Mouse (Mus musculus) ovary, postnatal 36 days (tissue): ENCODE results near the gene Ifna9.
A peak's percentile ranks its signal among the peaks of the same experiment; 100 is the strongest.
"Not testable (repeated sequence)": the region's sequence is repeated elsewhere in the genome, so short reads cannot be mapped to it uniquely, and the experiment has no call there.

Source experiments
- DNase-seq: peaks from one replicate; pipeline ENCODE4 v3.0.0; 2022; ENCODE audit warnings: low spot score, mixed read lengths

Ifna9 gene

GRCm38 (mm10) chr4:88592285-88592684 lies at the start of gene Ifna9:
Gene Ifna9, minus strand, starts transcription at chr4:88592385.
- no peak for DNase-seq

- peak; percentile 87 for DNase-seq
Measured at GRCm38 (mm10) chr4:88641077-88641831, 49.1 kb upstream of the Ifna9 start.

DNA sequence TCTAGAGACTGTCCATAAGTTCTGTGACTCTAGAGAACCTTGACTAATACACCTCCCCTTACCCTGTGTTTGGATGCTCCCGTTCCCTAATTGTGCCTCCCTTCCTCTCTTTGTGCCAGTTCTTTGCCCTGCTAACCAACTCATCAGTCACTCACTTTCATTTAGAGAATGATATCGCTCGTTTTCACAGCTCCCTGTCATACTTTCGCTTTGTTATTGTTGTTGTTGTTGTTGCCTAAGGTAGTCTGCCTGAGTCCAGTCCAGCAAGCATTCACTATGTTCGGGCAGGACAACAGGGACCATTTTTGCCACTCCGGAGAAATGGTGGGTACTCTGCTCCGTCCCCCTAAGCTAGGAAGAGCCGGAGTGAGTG lies 48.5 kb upstream of the Ifna9 start:
- DNase-seq, result no peak

DNA sequence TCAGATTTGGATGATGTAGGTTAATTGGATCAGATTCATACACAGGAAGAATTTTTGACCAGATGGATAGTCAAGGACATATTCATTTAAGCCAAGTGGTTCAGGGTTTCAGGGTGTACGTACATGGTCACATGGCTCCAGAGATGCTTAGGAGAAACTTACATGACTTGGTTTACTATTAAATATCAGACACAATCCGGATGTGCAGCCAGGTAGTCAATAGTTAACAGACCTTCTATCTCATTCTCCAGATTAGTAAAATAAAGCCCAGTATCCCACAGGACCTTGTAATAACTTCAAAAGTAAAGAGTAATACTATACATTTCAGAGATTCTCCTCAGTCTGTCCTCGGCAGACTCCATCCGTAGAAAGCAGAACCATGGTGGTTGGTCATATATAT lies 42.1 kb upstream of the Ifna9 start, which contains the start of gene C87499:
Gene C87499, minus strand, starts transcription at position 101 of the 400 bp plus-strand sequence.
- no peak for DNase-seq

DNA sequence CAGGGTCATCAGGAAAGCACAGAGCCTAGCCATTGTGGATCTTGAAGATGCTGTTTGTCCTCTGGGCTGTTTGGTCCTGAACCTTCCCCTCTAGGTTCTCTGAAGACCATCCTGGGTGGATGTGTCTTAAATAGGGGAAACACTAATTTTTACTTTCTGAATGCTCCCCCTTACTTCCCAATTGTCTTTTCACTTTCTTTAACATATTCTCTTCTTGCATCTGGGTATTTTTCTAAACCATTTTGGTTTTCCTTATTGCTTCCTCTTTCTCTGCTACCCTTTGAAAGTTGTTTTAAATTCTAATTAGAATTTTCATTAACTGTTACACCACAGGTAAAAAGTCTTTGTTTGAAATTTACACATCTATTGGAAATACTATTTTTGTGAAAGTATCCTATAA lies 11.1 kb upstream of the Ifna9 start, which contains the start of gene Ifna12:
Gene Ifna12, minus strand, starts transcription at position 101 of the 400 bp plus-strand sequence.
- no peak for DNase-seq

- no peak for DNase-seq
Measured at GRCm38 (mm10) chr4:88571698-88572097, 20.5 kb downstream of the Ifna9 start, which contains the start of gene Ifna14. Gene Ifna14, minus strand, starts transcription at chr4:88571798.

- no peak for DNase-seq
Measured at GRCm38 (mm10) chr4:88561791-88562190, 30.4 kb downstream of the Ifna9 start.

DNA sequence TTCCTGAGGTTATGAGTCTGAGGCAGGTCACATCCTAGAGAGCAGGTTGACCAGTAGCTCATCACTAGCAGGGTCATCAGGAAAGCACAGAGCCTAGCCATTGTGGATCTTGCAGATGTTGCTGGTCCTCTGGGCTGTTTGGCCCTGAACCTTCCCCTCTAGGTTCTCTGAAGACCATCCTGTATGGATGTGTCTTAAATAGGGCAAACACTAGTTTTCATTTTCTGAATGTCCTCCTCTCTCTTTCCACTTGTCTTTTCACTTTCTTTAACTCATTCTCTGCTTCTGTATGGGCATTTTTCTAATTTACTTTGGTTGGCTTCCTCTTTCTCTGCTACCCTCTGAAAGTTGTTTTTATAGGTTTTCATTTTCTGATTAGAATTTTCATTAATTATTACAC lies 34.0 kb downstream of the Ifna9 start, which contains the start of gene Ifna15:
Gene Ifna15, minus strand, starts transcription at position 101 of the 400 bp plus-strand sequence.
- not testable (repeated sequence) for DNase-seq

DNA sequence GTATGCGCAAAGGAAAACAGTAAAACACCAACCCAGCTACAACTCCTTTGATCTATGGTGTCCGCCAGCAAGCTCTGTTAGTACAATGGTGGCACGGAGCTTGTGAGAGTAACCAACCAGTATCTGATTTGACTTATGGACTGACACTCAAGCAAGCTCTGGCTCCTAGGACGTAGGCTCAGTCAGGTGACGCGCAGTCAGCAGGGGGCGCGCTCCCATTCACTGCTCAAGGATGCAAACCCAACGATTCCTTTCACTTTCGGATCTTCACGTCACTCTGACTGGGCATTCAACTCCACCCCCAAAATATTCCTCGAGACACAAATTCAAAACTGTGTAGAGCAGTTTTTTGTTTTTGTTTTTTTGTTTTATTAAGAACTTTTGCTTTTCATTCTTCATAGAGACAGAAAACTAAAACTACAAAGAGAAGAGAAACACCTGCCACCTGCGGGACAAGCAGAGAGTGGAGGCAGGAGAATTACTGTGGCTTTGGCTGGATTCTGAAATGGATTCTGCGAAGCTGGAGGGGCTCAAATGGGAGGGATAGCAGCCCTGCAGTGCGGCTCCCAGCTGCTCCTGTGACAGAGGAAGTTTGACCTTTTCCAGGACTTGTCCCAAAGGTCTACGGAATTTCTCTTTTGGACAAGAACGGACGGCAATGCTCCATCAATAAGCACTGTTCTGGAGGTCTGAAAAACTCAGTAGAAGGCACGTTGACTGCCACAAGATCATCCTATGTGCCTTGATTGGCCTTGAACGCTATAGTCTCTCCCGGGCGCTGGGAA lies 41.8 kb downstream of the Ifna9 start:
- DNase-seq, result peak; percentile 74

- DNase-seq, result no peak
Measured at GRCm38 (mm10) chr4:88547986-88548385, 44.2 kb downstream of the Ifna9 start.

GRCm38 (mm10) chr4:88543649-88544234 lies 48.4 kb downstream of the Ifna9 start:
- no peak for DNase-seq
